Mouse (Mus musculus) urinary bladder, postnatal 25 days (tissue): Measurements from ENCODE around the gene Rab8b.
A peak's percentile ranks its signal among the peaks of the same experiment; 100 is the strongest.

Experiments used
- DNase-seq: peaks from one replicate; pipeline ENCODE4 v3.0.0; 2022; ENCODE audit warnings: low spot score

Rab8b gene

GRCm38 (mm10) chr9:66919382-66919971 is at the start of gene Rab8b:
Gene Rab8b (minus strand): TSS chr9:66919687.
- peak; percentile 92 for DNase-seq

- DNase-seq, result no peak
Measured at GRCm38 (mm10) chr9:66967492-66967891, 48.0 kb upstream of the Rab8b start.

- DNase-seq, result no peak
Measured at GRCm38 (mm10) chr9:66961478-66961877, 42.0 kb upstream of the Rab8b start.

GRCm38 (mm10) chr9:66957451-66957850 is 38.0 kb upstream of the Rab8b start:
- DNase-seq, result no peak

- no peak for DNase-seq
Measured at GRCm38 (mm10) chr9:66952886-66953285, 33.4 kb upstream of the Rab8b start.

- no peak for DNase-seq
Measured at GRCm38 (mm10) chr9:66952321-66952720, 32.8 kb upstream of the Rab8b start.

- no peak for DNase-seq
Measured at GRCm38 (mm10) chr9:66948536-66948935, 29.0 kb upstream of the Rab8b start.

- peak; percentile 93 for DNase-seq
Measured at GRCm38 (mm10) chr9:66945647-66946641, 26.5 kb upstream of the Rab8b start, which contains the start of gene Rps27l. Gene Rps27l (plus strand): TSS chr9:66946086.

GRCm38 (mm10) chr9:66945161-66945560 is 25.7 kb upstream of the Rab8b start:
- no peak for DNase-seq

GRCm38 (mm10) chr9:66938836-66939235 is 19.3 kb upstream of the Rab8b start:
- DNase-seq, result peak; percentile 35

GRCm38 (mm10) chr9:66937507-66937906 is 18.0 kb upstream of the Rab8b start:
- no peak for DNase-seq

GRCm38 (mm10) chr9:66933869-66934808 is 14.7 kb upstream of the Rab8b start:
- no peak for DNase-seq

- DNase-seq, result no peak
Measured at GRCm38 (mm10) chr9:66930351-66930750, 10.9 kb upstream of the Rab8b start.

- DNase-seq, result no peak
Measured at GRCm38 (mm10) chr9:66927696-66928402, 8.4 kb upstream of the Rab8b start.

- DNase-seq, result no peak
Measured at GRCm38 (mm10) chr9:66925853-66926252, 6.4 kb upstream of the Rab8b start.

- no peak for DNase-seq
Measured at GRCm38 (mm10) chr9:66922076-66922475, 2.6 kb upstream of the Rab8b start.

GRCm38 (mm10) chr9:66920488-66921279 is 1.2 kb upstream of the Rab8b start:
- no peak for DNase-seq

- DNase-seq, result no peak
Measured at GRCm38 (mm10) chr9:66919981-66920380, 494 bp upstream of the Rab8b start.

- DNase-seq, result peak; percentile 10
Measured at GRCm38 (mm10) chr9:66918672-66919330, 686 bp downstream of the Rab8b start.

GRCm38 (mm10) chr9:66917892-66918255 is 1.6 kb downstream of the Rab8b start:
- no peak for DNase-seq
